Mouse (Mus musculus): Measurements from ENCODE around the gene Klf12. TPM values are rescaled to one million over a fixed set of nuclear protein-coding genes. Genes with fewer than 3 reads are reported as not detected.
A peak's percentile ranks its signal among the peaks of the same experiment; 100 is the strongest.

Klf12 gene
- polyA plus RNA-seq, 1 experiment from 2014 or later = 39.7 TPM

- Histone ChIP-seq H3K27me3 (ENCODE audit: control insufficient read depth, insufficient read depth, low read length) (no peaks in the 10 kb centered on the region), H3K4me2 (ENCODE audit: low read depth, low read length, severe bottlenecking) (no peak overlapping the region), H3K27ac (ENCODE audit: low read depth, low read length) (no peak overlapping the region), H3K9me3 (ENCODE audit: control insufficient read depth, low read length) (no peaks in the 10 kb centered on the region), H3K4me1 (replicated peaks; ENCODE audit: control insufficient read depth, insufficient read depth, low read length) (no peaks in the 10 kb centered on the region), H3K36me3 (ENCODE audit: control insufficient read depth, insufficient read depth, low read length) (no peaks in the 10 kb centered on the region), H3K4me3 (ENCODE audit: low read depth, low read length) (no peak overlapping the region), H3K9ac (ENCODE audit: low read length) (no peak overlapping the region)
- ATAC-seq (replicated peaks; ENCODE audit: low FRiP score) (peak; percentile 83), DNase-seq (ENCODE audit: low spot score) (peak; percentile 72)
- WGBS = 22% methylated on average over 7 of the region's 7 CpGs
Observed at GRCm38 (mm10) chr14:99894708-99895383, 389.6 kb downstream of the Klf12 start.

GRCm38 (mm10) chr14:99894062-99894461 lies 390.4 kb downstream of the Klf12 start:
- Histone ChIP-seq H3K36me3 (ENCODE audit: control insufficient read depth, insufficient read depth, low read length) (no peaks in the 10 kb centered on the region), H3K27me3 (ENCODE audit: control insufficient read depth, insufficient read depth, low read length) (no peaks in the 10 kb centered on the region), H3K9me3 (ENCODE audit: control insufficient read depth, low read length) (no peaks in the 10 kb centered on the region), H3K9ac (ENCODE audit: low read length) (no peak overlapping the region), H3K27ac (ENCODE audit: low read depth, low read length) (no peak overlapping the region), H3K4me3 (ENCODE audit: low read depth, low read length) (no peak overlapping the region), H3K4me1 (replicated peaks; ENCODE audit: control insufficient read depth, insufficient read depth, low read length) (no peaks in the 10 kb centered on the region), H3K4me2 (ENCODE audit: low read depth, low read length, severe bottlenecking) (no peak overlapping the region)
- WGBS = 84% methylated on average over 14 of the region's 14 CpGs
- no peak for ATAC-seq (replicated peaks; ENCODE audit: low FRiP score)
- DNase-seq (ENCODE audit: low spot score) = no peak

GRCm38 (mm10) chr14:99886503-99886902 lies 398.0 kb downstream of the Klf12 start:
- ATAC-seq (replicated peaks; ENCODE audit: low FRiP score) (no peak), DNase-seq (ENCODE audit: low spot score) (no peak)
- no peaks in the 10 kb centered on the region for H3K36me3 ChIP-seq (ENCODE audit: control insufficient read depth, insufficient read depth, low read length)
- H3K4me3 ChIP-seq (ENCODE audit: low read depth, low read length) = no peak overlapping the region
- 87% methylated on average over 2 of the region's 2 CpGs for WGBS
- H3K9me3 ChIP-seq (ENCODE audit: control insufficient read depth, low read length) = no peaks in the 10 kb centered on the region
- H3K4me2 ChIP-seq (ENCODE audit: low read depth, low read length, severe bottlenecking) = no peak overlapping the region
- H3K27me3 ChIP-seq (ENCODE audit: control insufficient read depth, insufficient read depth, low read length) = no peaks in the 10 kb centered on the region
- H3K27ac ChIP-seq (ENCODE audit: low read depth, low read length) = no peak overlapping the region
- no peaks in the 10 kb centered on the region for H3K4me1 ChIP-seq (replicated peaks; ENCODE audit: control insufficient read depth, insufficient read depth, low read length)
- H3K9ac ChIP-seq (ENCODE audit: low read length) = no peak overlapping the region

GRCm38 (mm10) chr14:99885562-99885961 lies 398.9 kb downstream of the Klf12 start:
- Histone ChIP-seq H3K4me2 (ENCODE audit: low read depth, low read length, severe bottlenecking) (no peak overlapping the region), H3K27ac (ENCODE audit: low read depth, low read length) (no peak overlapping the region), H3K9ac (ENCODE audit: low read length) (no peak overlapping the region), H3K9me3 (ENCODE audit: control insufficient read depth, low read length) (no peaks in the 10 kb centered on the region), H3K4me1 (replicated peaks; ENCODE audit: control insufficient read depth, insufficient read depth, low read length) (no peaks in the 10 kb centered on the region), H3K27me3 (ENCODE audit: control insufficient read depth, insufficient read depth, low read length) (no peaks in the 10 kb centered on the region), H3K36me3 (ENCODE audit: control insufficient read depth, insufficient read depth, low read length) (no peaks in the 10 kb centered on the region), H3K4me3 (ENCODE audit: low read depth, low read length) (no peak overlapping the region)
- 86% methylated on average over 2 of the region's 2 CpGs for WGBS
- no peak for DNase-seq (ENCODE audit: low spot score)
- no peak; the same call in 1 of the 2 replicates for ATAC-seq (replicated peaks; ENCODE audit: low FRiP score)

GRCm38 (mm10) chr14:99885128-99885527 lies 399.4 kb downstream of the Klf12 start:
- Histone ChIP-seq H3K4me1 (replicated peaks; ENCODE audit: control insufficient read depth, insufficient read depth, low read length) (no peaks in the 10 kb centered on the region), H3K9ac (ENCODE audit: low read length) (no peak overlapping the region), H3K27me3 (ENCODE audit: control insufficient read depth, insufficient read depth, low read length) (no peaks in the 10 kb centered on the region), H3K9me3 (ENCODE audit: control insufficient read depth, low read length) (no peaks in the 10 kb centered on the region), H3K4me3 (ENCODE audit: low read depth, low read length) (no peak overlapping the region), H3K27ac (ENCODE audit: low read depth, low read length) (no peak overlapping the region), H3K4me2 (ENCODE audit: low read depth, low read length, severe bottlenecking) (no peak overlapping the region), H3K36me3 (ENCODE audit: control insufficient read depth, insufficient read depth, low read length) (no peaks in the 10 kb centered on the region)
- WGBS = 51% methylated on average over 4 of the region's 4 CpGs
- DNase-seq (ENCODE audit: low spot score) = no peak
- ATAC-seq (replicated peaks; ENCODE audit: low FRiP score) = no peak

GRCm38 (mm10) chr14:99876791-99877578 lies 407.5 kb downstream of the Klf12 start:
- DNase-seq (ENCODE audit: low spot score) = no peak
- Histone ChIP-seq H3K36me3 (ENCODE audit: control insufficient read depth, insufficient read depth, low read length) (no peaks in the 10 kb centered on the region), H3K9ac (ENCODE audit: low read length) (no peak overlapping the region), H3K4me2 (ENCODE audit: low read depth, low read length, severe bottlenecking) (no peak overlapping the region), H3K4me3 (ENCODE audit: low read depth, low read length) (no peak overlapping the region), H3K9me3 (ENCODE audit: control insufficient read depth, low read length) (no peaks in the 10 kb centered on the region), H3K4me1 (replicated peaks; ENCODE audit: control insufficient read depth, insufficient read depth, low read length) (no peaks in the 10 kb centered on the region), H3K27ac (ENCODE audit: low read depth, low read length) (no peak overlapping the region), H3K27me3 (ENCODE audit: control insufficient read depth, insufficient read depth, low read length) (no peaks in the 10 kb centered on the region)
- ATAC-seq (replicated peaks; ENCODE audit: low FRiP score) = no peak
- 83% methylated on average over 5 of the region's 5 CpGs for WGBS

GRCm38 (mm10) chr14:99873725-99874124 lies 410.8 kb downstream of the Klf12 start:
- H3K36me3 ChIP-seq (ENCODE audit: control insufficient read depth, insufficient read depth, low read length) = no peaks in the 10 kb centered on the region
- DNase-seq (ENCODE audit: low spot score) (no peak), ATAC-seq (replicated peaks; ENCODE audit: low FRiP score) (no peak)
- H3K27ac ChIP-seq (ENCODE audit: low read depth, low read length) = no peak overlapping the region
- 88% methylated on average over 5 of the region's 5 CpGs for WGBS
- H3K4me3 ChIP-seq (ENCODE audit: low read depth, low read length) = no peak overlapping the region
- H3K4me1 ChIP-seq (replicated peaks; ENCODE audit: control insufficient read depth, insufficient read depth, low read length) = no peaks in the 10 kb centered on the region
- no peaks in the 10 kb centered on the region for H3K9me3 ChIP-seq (ENCODE audit: control insufficient read depth, low read length)
- no peak overlapping the region for H3K9ac ChIP-seq (ENCODE audit: low read length)
- H3K27me3 ChIP-seq (ENCODE audit: control insufficient read depth, insufficient read depth, low read length) = no peaks in the 10 kb centered on the region
- H3K4me2 ChIP-seq (ENCODE audit: low read depth, low read length, severe bottlenecking) = no peak overlapping the region

GRCm38 (mm10) chr14:99856158-99857011 lies 428.1 kb downstream of the Klf12 start:
- Histone ChIP-seq H3K27me3 (ENCODE audit: control insufficient read depth, insufficient read depth, low read length) (no peaks in the 10 kb centered on the region), H3K27ac (ENCODE audit: low read depth, low read length) (no peak overlapping the region), H3K9me3 (ENCODE audit: control insufficient read depth, low read length) (no peaks in the 10 kb centered on the region), H3K4me1 (replicated peaks; ENCODE audit: control insufficient read depth, insufficient read depth, low read length) (no peaks in the 10 kb centered on the region), H3K9ac (ENCODE audit: low read length) (no peak overlapping the region), H3K4me3 (ENCODE audit: low read depth, low read length) (no peak overlapping the region), H3K36me3 (ENCODE audit: control insufficient read depth, insufficient read depth, low read length) (no peaks in the 10 kb centered on the region), H3K4me2 (ENCODE audit: low read depth, low read length, severe bottlenecking) (no peak overlapping the region)
- DNase-seq (ENCODE audit: low spot score) (no peak), ATAC-seq (replicated peaks; ENCODE audit: low FRiP score) (no peak)
- WGBS = 87% methylated on average over 14 of the region's 14 CpGs
